Mouse (Mus musculus) kidney, embryonic 14.5 days (tissue): Measurements from ENCODE around the gene Kcna4. TPM values are rescaled to one million over a fixed set of nuclear protein-coding genes. Genes with fewer than 3 reads are reported as not detected.
A peak's percentile ranks its signal among the peaks of the same experiment; 100 is the strongest.

Source experiments
- ATAC-seq: fragments of 200-750 bp; cut with Nextera tagmentation; 2 replicates; pipeline ENCODE4 v1.8.0; 2017; ENCODE audit warnings: moderate number of reproducible peaks, mild to moderate bottlenecking, moderate TSS enrichment, moderate library complexity; ENCODE audit not compliant: low FRiP score, low TSS enrichment
- H3K27ac ChIP-seq: fragments of 300-500 bp; sonication (generic); 2 replicates; pipeline ENCODE4 v1.5.1; 2014; ENCODE audit warnings: low read depth, mild to moderate bottlenecking, low read length, moderate library complexity, mixed read lengths
- H3K27me3 ChIP-seq: fragments of 300-500 bp; sonication (generic); 2 replicates; pipeline ENCODE4 v1.6.1; 2014; ENCODE audit warnings: mild to moderate bottlenecking, low read length; ENCODE audit not compliant: control insufficient read depth, insufficient read depth
- H3K36me3 ChIP-seq: fragments of 300-500 bp; sonication (generic); 2 replicates; pipeline ENCODE4 v1.6.1; 2014; ENCODE audit warnings: low read length, mixed read lengths; ENCODE audit not compliant: control insufficient read depth, insufficient read depth
- H3K4me1 ChIP-seq: fragments of 300-500 bp; sonication (generic); 2 replicates; pipeline ENCODE4 v1.6.1; 2014; ENCODE audit warnings: low read length, mixed read lengths; ENCODE audit not compliant: control insufficient read depth, insufficient read depth
- H3K4me2 ChIP-seq: fragments of 300-500 bp; sonication (generic); replicated peaks from 2 replicates; pipeline ENCODE4 v1.6.1; 2014; ENCODE audit warnings: low read depth, mild to moderate bottlenecking, low read length
- H3K4me3 ChIP-seq: fragments of 300-500 bp; sonication (generic); 2 replicates; pipeline ENCODE4 v1.5.1; 2014; ENCODE audit warnings: mild to moderate bottlenecking, low read length
- H3K9ac ChIP-seq: fragments of 300-500 bp; sonication (generic); 2 replicates; pipeline ENCODE4 v1.6.1; 2014; ENCODE audit warnings: low read depth, mild to moderate bottlenecking, low read length, moderate library complexity
- H3K9me3 ChIP-seq: fragments of 300-500 bp; sonication (generic); 2 replicates; pipeline ENCODE4 v1.6.1; 2016; ENCODE audit warnings: low read length; ENCODE audit not compliant: control insufficient read depth
- WGBS: fragments of 180-500 bp; shearing (Covaris S2); extraction: QIAGEN DNeasy Blood & Tissue Kit; methylation state at CpG from one replicate; pipeline ENCODE4 v1.1.7; 2014; 5-methylcytosine and 5-hydroxymethylcytosine counted together
- polyA plus RNA-seq: library from polyadenylated mRNA; unstranded; fragments of >200 nt; fragmentation: Nextera tagmentation; extraction: Ambion mirVana; gene quantifications from 2 replicates; pipeline ENCODE4 v1.2.1, GENCODE M21; 2014

Gene Kcna4
- not detected in 2 replicates for polyA plus RNA-seq

- Histone ChIP-seq H3K4me3 (peak within 1 kb of the TSS; percentile 39), H3K4me2 (peak within 1 kb of the TSS; percentile 68), H3K27me3 (peaks cover 29% of the 10 kb centered on the region), H3K9me3 (no peaks in the 10 kb centered on the region), H3K9ac (no peak within 1 kb of the TSS), H3K27ac (no peak within 1 kb of the TSS), H3K36me3 (no peaks in the 10 kb centered on the region), H3K4me1 (no peaks in the 10 kb centered on the region; the same call in 1 of the 2 replicates)
- ATAC-seq: peak; percentile 99
- 5% methylated on average over 24 of the region's 24 CpGs for WGBS
These were observed at the start of gene Kcna4 for GRCm38 (mm10) chr2:107289990-107290696. Kcna4 (plus strand) TSS chr2:107290639.

- Histone ChIP-seq H3K36me3 (no peaks in the 10 kb centered on the region), H3K9me3 (no peaks in the 10 kb centered on the region)
- no peak for ATAC-seq
These were observed 32.3 kb upstream of the Kcna4 start for GRCm38 (mm10) chr2:107258091-107258490.

DNA sequence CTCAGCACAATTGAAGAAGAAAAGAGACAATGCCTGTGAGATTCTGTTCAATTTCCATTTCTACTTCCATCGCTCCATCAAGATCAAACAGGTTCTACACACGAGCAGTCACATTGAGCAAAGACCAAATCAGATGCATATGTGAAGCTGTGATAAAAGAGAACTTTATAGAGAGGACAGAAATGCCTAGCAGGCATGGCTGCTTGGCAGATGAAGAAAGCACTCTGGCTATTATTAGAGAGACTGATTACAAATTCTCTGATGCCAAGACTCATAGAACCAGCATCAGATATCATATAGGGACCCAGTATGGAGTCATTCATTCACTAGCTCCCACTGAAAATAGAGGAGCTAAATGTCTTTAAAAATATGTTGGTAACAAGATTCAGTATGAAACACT, 24.2 kb upstream of the Kcna4 start:
- H3K4me2 ChIP-seq: no peak overlapping the region

More at GRCm38 (mm10) chr2:107258091-107258490, 32.3 kb upstream of the Kcna4 start:
- WGBS: 79% methylated on average over 3 of the region's 3 CpGs
- no peak overlapping the region for H3K9ac ChIP-seq
- H3K4me3 ChIP-seq: no peak overlapping the region
- no peaks in the 10 kb centered on the region for H3K4me1 ChIP-seq
- no peak overlapping the region for H3K4me2 ChIP-seq
- H3K27ac ChIP-seq: no peak overlapping the region
- no peaks in the 10 kb centered on the region for H3K27me3 ChIP-seq

DNA sequence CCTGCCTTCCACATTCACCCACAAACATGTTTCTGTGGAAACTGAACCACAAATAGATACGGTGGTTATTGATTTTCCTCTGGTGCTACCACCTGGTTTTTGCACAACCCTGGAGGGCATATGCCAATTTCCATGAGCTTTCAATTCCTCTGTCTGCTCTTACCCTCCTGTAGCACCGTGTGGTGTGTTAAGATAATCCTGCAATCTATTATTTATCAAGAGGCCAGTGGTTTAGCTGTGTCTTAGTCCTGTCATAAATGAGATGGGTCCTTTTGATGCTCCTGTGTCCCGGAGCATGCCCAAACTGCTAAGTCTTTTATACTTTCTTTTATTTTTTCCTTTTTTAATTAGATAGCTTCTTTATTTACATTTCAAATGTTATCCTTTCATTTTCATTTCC, 20.4 kb upstream of the Kcna4 start:
- no peak overlapping the region for H3K9ac ChIP-seq
- 84% methylated on average over 3 of the region's 3 CpGs for WGBS
- ATAC-seq: no peak

More for the DNA sequence above, 24.2 kb upstream of the Kcna4 start:
- no peak overlapping the region for H3K9ac ChIP-seq
- H3K9me3 ChIP-seq: no peaks in the 10 kb centered on the region
- no peak overlapping the region for H3K4me3 ChIP-seq
- no peaks in the 10 kb centered on the region for H3K36me3 ChIP-seq
- no peaks in the 10 kb centered on the region for H3K4me1 ChIP-seq
- H3K27me3 ChIP-seq: no peaks in the 10 kb centered on the region
- WGBS: 83% methylated on average over 2 of the region's 2 CpGs
- ATAC-seq: no peak
- H3K27ac ChIP-seq: no peak overlapping the region

GRCm38 (mm10) chr2:107290697-107291019, 219 bp downstream of the Kcna4 start:
- no peaks in the 10 kb centered on the region for H3K36me3 ChIP-seq
- H3K27ac ChIP-seq: no peak overlapping the region
- no peak; the same call in 1 of the 2 replicates for ATAC-seq
- H3K4me2 ChIP-seq: peak overlapping the region; percentile 68
- no peaks in the 10 kb centered on the region; the same call in 1 of the 2 replicates for H3K4me1 ChIP-seq
- H3K4me3 ChIP-seq: peak overlapping the region; percentile 39
- peaks cover 29% of the 10 kb centered on the region for H3K27me3 ChIP-seq
- no peak overlapping the region for H3K9ac ChIP-seq
- H3K9me3 ChIP-seq: no peaks in the 10 kb centered on the region
- 2% methylated on average over 12 of the region's 12 CpGs for WGBS

More for the DNA sequence above, 20.4 kb upstream of the Kcna4 start:
- Histone ChIP-seq H3K4me1 (no peaks in the 10 kb centered on the region), H3K27ac (no peak overlapping the region), H3K27me3 (no peaks in the 10 kb centered on the region), H3K4me3 (no peak overlapping the region), H3K9me3 (no peaks in the 10 kb centered on the region), H3K36me3 (no peaks in the 10 kb centered on the region), H3K4me2 (no peak overlapping the region)

- Histone ChIP-seq H3K4me2 (peak overlapping the region; percentile 68), H3K27ac (no peak overlapping the region), H3K36me3 (no peaks in the 10 kb centered on the region), H3K9ac (no peak overlapping the region), H3K4me1 (no peaks in the 10 kb centered on the region; the same call in 1 of the 2 replicates), H3K27me3 (peaks cover 29% of the 10 kb centered on the region), H3K9me3 (no peaks in the 10 kb centered on the region), H3K4me3 (peak overlapping the region; percentile 39)
- ATAC-seq: no peak
- WGBS: 3% methylated on average over 16 of the region's 16 CpGs
These were observed 703 bp downstream of the Kcna4 start for GRCm38 (mm10) chr2:107291142-107291541.

DNA sequence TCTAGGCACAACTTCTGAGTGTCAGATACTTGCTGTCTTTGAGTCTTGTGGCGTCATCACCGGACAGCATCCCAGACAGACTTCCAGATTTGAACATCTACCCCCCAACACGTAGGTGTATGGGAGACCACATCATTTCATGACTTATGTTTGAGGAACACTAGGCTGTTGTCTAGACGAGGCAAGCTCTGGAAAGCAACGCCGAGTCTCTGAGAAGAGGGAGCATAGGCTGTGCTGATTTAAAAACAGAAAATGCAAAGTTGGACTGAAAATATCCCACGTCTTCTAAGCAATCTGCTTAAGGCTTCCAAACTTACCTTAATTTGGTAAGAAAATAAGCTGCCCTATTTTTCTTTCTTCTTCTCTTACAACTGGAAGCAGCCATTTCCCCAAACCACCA, 4.1 kb downstream of the Kcna4 start:
- Histone ChIP-seq H3K4me2 (no peak overlapping the region), H3K9ac (no peak overlapping the region), H3K27me3 (peaks cover 24% of the 10 kb centered on the region), H3K27ac (no peak overlapping the region), H3K4me3 (no peak overlapping the region), H3K9me3 (no peaks in the 10 kb centered on the region), H3K4me1 (no peaks in the 10 kb centered on the region; the same call in 1 of the 2 replicates), H3K36me3 (no peaks in the 10 kb centered on the region)
- no peak for ATAC-seq
- 94% methylated on average over 7 of the region's 7 CpGs for WGBS

DNA sequence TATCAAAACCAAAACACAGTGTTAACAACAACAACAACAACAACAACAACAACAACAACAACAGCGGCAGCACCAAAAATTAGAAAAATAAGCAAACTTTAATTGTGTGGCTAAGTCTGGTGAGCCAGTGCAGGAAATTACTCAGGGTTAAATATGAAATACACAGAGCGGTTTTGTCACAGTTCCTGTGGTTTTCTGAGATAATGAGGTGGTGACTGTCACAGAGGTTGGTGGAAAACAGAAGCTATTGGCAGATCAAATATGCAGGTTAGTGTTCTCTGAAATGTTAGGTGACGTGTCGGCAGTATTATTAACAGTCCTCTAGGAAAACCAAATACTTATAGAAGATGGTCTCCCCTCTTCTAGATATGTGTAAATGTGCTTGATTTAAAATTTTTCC, 11.4 kb downstream of the Kcna4 start:
- no peaks in the 10 kb centered on the region for H3K27me3 ChIP-seq
- H3K9ac ChIP-seq: no peak overlapping the region
- no peak overlapping the region for H3K4me3 ChIP-seq
- H3K4me2 ChIP-seq: no peak overlapping the region
- no peaks in the 10 kb centered on the region for H3K9me3 ChIP-seq
- H3K4me1 ChIP-seq: no peaks in the 10 kb centered on the region
- WGBS: 90% methylated on average over 4 of the region's 4 CpGs
- no peak overlapping the region for H3K27ac ChIP-seq
- ATAC-seq: no peak
- no peaks in the 10 kb centered on the region for H3K36me3 ChIP-seq

GRCm38 (mm10) chr2:107304707-107305106, 14.3 kb downstream of the Kcna4 start:
- Histone ChIP-seq H3K4me1 (no peaks in the 10 kb centered on the region), H3K36me3 (no peaks in the 10 kb centered on the region), H3K27ac (no peak overlapping the region), H3K4me2 (no peak overlapping the region), H3K27me3 (no peaks in the 10 kb centered on the region), H3K9ac (no peak overlapping the region), H3K4me3 (no peak overlapping the region), H3K9me3 (no peaks in the 10 kb centered on the region)
- 87% methylated on average over 3 of the region's 3 CpGs for WGBS
- no peak for ATAC-seq
